Mouse (Mus musculus): ENCODE measurements at regions not wholly inside any gene's neighbourhood (a gene's known extent, or its start where the extent isn't known, plus 50 kb on each side); places are given as distances from the start of the nearest gene placed in this dataset.

DNA sequence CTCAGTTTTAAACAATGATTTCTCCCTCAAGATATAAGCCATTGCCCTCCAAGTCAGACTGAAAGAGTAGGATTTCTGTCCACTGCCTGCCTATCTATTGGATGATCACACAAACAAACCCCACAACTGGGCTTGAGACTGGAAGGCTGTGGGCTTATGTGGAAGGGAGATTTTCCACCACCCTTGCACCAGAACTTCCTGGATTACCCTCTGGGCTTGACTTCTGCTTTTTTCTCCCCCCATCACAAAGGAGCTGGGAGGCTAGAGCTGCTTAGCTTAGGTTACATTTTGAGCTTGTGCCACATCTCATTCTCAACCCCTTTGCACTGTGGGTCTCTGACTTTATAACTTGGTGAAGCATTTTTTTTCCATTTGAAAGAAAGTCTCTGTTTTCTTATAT is 200.7 kb upstream of the Adgrl3 start:
- TF ChIP-seq POLR2A (IDR thresholded peaks at IDR 0.05; ENCODE audit: insufficient read length, low read depth): no peak
- TF ChIP-seq MYOG (IDR thresholded peaks at IDR 0.05; ENCODE audit: control insufficient read depth in 1 of 3, insufficient read depth in 1 of 3, insufficient read length in 2 of 3, low read depth in 2 of 3): no peak
- TF ChIP-seq TCF12 (IDR thresholded peaks at IDR 0.05; ENCODE audit: insufficient read depth, poor library complexity, severe bottlenecking): no peak
